Mouse (Mus musculus): ENCODE results near the gene Rpp25. TPM values are rescaled to one million over a fixed set of nuclear protein-coding genes. Genes with fewer than 3 reads are reported as not detected.

Gene Rpp25
- polyA plus RNA-seq, 1 experiment from 2014 or later: 15.0 TPM

DNA sequence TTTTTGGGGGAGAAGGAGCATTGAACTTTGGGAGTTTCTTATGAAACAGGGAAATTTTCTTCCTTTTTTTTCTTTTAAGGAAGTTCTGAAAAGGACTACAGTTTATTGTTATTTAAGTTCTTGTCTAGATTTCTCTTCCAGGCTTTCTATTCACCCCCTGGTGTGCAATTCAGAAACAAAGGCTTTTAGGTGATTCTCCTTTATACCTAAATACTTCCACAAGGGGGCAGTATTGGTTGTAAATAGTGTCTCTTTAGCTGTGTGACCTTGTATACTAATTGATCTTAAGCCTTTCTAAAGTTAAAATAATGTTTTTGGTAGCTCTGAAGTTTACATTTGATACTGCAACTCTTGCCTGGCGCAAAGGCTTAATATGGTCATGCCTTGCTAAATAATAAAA is 19.9 kb downstream of the Rpp25 start:
- H3K27me3 ChIP-seq (ENCODE audit: insufficient read depth, poor library complexity, severe bottlenecking): no peaks in the 10 kb centered on the region
- peaks cover 8% of the 10 kb centered on the region for H3K36me3 ChIP-seq

DNA sequence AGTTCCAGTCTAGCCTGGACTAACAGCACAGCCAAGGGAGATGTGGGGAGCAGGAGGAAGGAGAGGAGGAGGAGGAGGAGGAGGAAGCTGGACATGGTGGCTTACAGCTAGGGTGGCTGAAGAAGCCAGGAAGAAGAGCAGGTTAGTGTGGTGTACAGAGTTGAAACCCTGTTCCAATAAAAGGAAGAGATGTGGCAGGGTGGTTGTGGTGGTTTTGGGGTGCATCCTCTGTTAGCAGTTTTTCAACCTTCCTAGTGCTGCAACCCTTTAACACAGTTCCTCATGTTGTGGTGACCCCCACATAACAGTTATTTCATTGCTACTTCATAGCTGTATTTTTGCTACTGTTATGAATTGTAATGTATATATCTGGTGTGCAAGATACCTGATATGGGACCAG is 20.6 kb downstream of the Rpp25 start:
- H3K4me1 ChIP-seq: peaks cover 15% of the 10 kb centered on the region

More for the DNA sequence above, 19.9 kb downstream of the Rpp25 start:
- Histone ChIP-seq H3K4me1 (peaks cover 15% of the 10 kb centered on the region), H3K9me3 (no peaks in the 10 kb centered on the region), H3K4me3 (0 out of 2 replicates have a peak overlapping the region, but pooled peaks have one; percentile 8), H3K27ac (no peak overlapping the region)
- no peak for DNase-seq (ENCODE audit: low spot score)
- 83% methylated on average over 1 of the region's 1 CpGs for WGBS

DNA sequence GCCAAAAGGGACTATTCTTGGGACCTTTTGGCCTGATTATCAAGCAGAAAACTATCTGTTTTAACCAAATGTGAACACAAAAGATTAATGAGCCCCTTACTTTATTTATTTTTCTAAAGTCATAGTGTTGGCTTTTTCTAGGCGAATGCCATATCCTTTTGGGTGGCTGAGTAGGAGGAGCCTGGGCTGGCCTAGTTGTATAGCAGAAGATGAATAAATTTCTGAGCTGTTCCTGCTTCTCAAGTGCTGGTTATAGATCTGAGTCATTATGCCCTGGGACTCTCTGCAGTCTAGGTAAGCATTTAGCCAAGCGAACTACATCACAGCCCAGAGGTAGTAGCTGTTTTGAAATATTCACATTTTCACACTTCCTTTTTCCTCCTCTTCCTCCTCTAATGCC is 21.7 kb downstream of the Rpp25 start:
- Histone ChIP-seq H3K36me3 (peaks cover 23% of the 10 kb centered on the region), H3K4me3 (no peak overlapping the region), H3K27ac (no peak overlapping the region), H3K27me3 (ENCODE audit: insufficient read depth, poor library complexity, severe bottlenecking) (no peaks in the 10 kb centered on the region), H3K4me1 (peaks cover 15% of the 10 kb centered on the region), H3K9me3 (no peaks in the 10 kb centered on the region)
- 89% methylated on average over 2 of the region's 2 CpGs for WGBS
- peak; percentile 17 for DNase-seq (ENCODE audit: low spot score)

More for the DNA sequence above, 20.6 kb downstream of the Rpp25 start:
- DNase-seq (ENCODE audit: low spot score): no peak
- peaks cover 14% of the 10 kb centered on the region for H3K36me3 ChIP-seq
- H3K4me3 ChIP-seq: 0 out of 2 replicates have a peak overlapping the region, but pooled peaks have one; percentile 8
- H3K9me3 ChIP-seq: no peaks in the 10 kb centered on the region
- H3K27ac ChIP-seq: no peak overlapping the region
- no peaks in the 10 kb centered on the region for H3K27me3 ChIP-seq (ENCODE audit: insufficient read depth, poor library complexity, severe bottlenecking)

DNA sequence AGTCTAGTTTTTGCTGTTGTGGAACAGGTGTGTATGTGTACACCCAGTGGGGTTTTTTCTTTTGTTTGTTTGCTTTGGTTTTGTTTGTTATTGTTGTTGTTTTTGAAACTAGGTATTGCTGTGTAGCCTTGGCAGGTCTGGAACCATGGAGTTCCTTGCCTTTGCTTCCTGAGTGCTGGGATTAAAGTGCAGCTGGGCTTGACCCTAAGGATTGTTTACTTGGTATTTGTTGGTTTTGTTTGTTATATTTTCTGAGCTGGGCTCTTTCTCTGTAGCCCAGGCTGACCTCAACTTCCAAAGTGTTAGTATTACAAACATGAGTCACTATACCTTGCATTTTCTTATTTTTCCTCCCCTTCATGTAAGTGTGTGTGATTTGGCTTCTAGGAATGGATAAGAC is 22.6 kb downstream of the Rpp25 start:
- Histone ChIP-seq H3K4me1 (peaks cover 15% of the 10 kb centered on the region), H3K9me3 (no peaks in the 10 kb centered on the region), H3K36me3 (peaks cover 31% of the 10 kb centered on the region), H3K27ac (no peak overlapping the region), H3K4me3 (no peak overlapping the region), H3K27me3 (ENCODE audit: insufficient read depth, poor library complexity, severe bottlenecking) (no peaks in the 10 kb centered on the region)
- peak; percentile 56 for DNase-seq (ENCODE audit: low spot score)

DNA sequence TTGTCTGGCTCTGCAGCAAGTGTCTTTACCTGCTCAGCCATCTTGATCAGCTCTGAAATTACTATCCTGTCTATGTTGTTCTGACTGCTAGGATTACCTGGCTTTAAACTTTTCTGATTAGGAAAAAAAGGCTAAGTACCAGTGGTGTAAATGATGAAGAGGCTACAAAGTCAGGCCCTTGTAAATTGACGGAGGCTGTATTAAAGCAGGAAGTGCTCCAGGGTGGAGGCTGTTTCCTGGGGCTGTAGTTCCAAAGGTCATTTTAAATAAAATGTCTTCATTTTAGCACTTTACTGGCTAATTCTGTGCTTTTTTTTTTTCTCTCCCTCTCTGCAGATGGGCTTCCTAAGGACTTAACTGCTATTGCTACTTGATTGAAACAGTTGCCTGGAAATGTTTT is 28.1 kb downstream of the Rpp25 start:
- Histone ChIP-seq H3K4me3 (no peak overlapping the region), H3K27me3 (ENCODE audit: insufficient read depth, poor library complexity, severe bottlenecking) (no peaks in the 10 kb centered on the region), H3K27ac (no peak overlapping the region), H3K4me1 (no peaks in the 10 kb centered on the region), H3K9me3 (no peaks in the 10 kb centered on the region), H3K36me3 (peaks cover 61% of the 10 kb centered on the region)
- no peak for DNase-seq (ENCODE audit: low spot score)
- 79% methylated on average over 1 of the region's 1 CpGs for WGBS

DNA sequence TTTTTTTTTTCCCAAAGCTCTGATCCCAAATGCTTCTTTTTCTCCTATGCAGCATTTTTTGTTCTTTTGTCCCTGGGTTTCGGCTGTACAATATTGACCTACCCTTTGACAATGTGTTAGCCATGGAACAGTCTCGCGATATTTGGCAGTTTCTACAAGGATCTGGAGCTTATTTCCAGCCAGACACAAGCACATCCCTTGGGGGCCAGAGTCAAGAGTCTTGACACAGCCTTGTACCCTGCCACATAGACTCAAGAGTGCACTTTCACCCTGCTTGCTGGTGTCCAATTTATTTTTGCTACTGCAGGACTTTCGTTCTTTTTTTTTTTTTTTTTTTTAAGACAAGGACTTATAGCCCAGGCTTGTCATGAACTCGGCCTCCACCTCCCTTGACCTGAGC is 32.5 kb downstream of the Rpp25 start:
- no peaks in the 10 kb centered on the region for H3K9me3 ChIP-seq
- no peak for DNase-seq (ENCODE audit: low spot score)
- WGBS: 88% methylated on average over 5 of the region's 5 CpGs
- no peaks in the 10 kb centered on the region for H3K27me3 ChIP-seq (ENCODE audit: insufficient read depth, poor library complexity, severe bottlenecking)
- H3K27ac ChIP-seq: no peak overlapping the region
- H3K36me3 ChIP-seq: peaks cover 61% of the 10 kb centered on the region
- no peak overlapping the region for H3K4me3 ChIP-seq
- H3K4me1 ChIP-seq: peaks cover 13% of the 10 kb centered on the region

DNA sequence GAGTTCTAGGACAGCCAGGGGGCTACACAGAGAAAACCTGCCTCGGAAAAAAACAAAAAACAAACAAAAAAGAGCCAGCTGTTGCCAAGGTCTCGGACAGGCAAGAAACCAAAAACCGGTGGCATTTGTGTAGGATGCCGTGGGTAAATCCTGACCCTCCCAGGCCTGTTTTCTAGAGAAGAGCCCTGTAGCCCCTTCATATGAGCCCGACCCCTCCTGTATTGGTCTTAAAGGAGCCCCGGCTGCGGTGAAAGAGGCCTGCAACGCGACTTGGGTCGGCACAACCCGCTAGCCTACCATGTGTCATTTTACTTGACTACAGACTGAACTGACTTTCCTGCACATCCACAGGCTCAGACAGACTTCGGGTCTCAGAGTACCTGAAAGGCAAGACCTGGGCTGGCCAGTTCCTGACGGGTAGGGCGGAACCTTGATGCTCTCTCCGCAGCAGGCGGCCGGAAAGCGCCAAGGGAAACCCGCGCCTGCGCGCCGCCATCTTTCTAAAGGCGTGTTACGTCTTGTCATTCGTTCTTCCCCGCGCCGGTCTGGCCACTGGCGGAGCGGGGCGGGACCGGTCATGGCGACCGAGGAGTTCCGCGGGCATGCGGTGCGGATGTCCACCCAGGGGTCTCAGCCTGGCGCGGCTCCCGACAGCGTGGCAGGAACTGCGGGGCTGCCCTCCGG is 33.4 kb downstream of the Rpp25 start, which contains the start of gene Fam219b:
Fam219b (plus strand) TSS at position 485 of the 684 bp plus-strand sequence.
- 4% methylated on average over 45 of the region's 45 CpGs for WGBS
- peak within 1 kb of the TSS; percentile 95 for H3K27ac ChIP-seq
- H3K27me3 ChIP-seq (ENCODE audit: insufficient read depth, poor library complexity, severe bottlenecking): no peaks in the 10 kb centered on the region
- peak within 1 kb of the TSS; percentile 92 for H3K4me3 ChIP-seq
- H3K36me3 ChIP-seq: peaks cover 59% of the 10 kb centered on the region
- peak; percentile 96 for DNase-seq (ENCODE audit: low spot score)
- no peaks in the 10 kb centered on the region for H3K9me3 ChIP-seq
- peaks cover 13% of the 10 kb centered on the region for H3K4me1 ChIP-seq

DNA sequence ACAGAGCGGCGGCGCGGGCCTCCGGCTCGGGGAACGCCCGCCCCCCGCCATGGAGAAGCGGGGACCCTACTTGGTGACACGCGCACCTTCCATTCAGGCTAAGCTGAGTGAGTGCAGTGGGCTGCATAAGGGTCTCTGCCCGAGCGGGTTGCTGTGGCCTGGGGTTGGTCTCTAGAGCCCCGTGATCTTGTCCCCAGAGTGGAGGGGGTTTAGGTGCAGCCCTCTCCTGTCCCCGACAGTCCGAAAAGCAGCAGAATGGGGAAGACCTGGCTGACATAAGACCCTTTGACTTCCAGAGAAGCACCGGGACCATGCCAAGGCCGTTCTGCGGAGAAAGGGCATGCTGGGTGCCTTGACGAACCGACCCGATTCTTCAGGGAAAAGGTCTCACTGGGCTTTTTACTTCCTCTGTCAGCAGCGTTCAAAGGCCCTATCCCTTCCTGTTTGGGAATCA is 33.9 kb downstream of the Rpp25 start:
- WGBS: 0% methylated on average over 24 of the region's 24 CpGs
- peaks cover 13% of the 10 kb centered on the region for H3K4me1 ChIP-seq
- no peak for DNase-seq (ENCODE audit: low spot score)
- peaks cover 59% of the 10 kb centered on the region for H3K36me3 ChIP-seq
- no peaks in the 10 kb centered on the region for H3K27me3 ChIP-seq (ENCODE audit: insufficient read depth, poor library complexity, severe bottlenecking)
- H3K27ac ChIP-seq: peak overlapping the region; percentile 95
- no peaks in the 10 kb centered on the region for H3K9me3 ChIP-seq
- peak overlapping the region; percentile 92 for H3K4me3 ChIP-seq

DNA sequence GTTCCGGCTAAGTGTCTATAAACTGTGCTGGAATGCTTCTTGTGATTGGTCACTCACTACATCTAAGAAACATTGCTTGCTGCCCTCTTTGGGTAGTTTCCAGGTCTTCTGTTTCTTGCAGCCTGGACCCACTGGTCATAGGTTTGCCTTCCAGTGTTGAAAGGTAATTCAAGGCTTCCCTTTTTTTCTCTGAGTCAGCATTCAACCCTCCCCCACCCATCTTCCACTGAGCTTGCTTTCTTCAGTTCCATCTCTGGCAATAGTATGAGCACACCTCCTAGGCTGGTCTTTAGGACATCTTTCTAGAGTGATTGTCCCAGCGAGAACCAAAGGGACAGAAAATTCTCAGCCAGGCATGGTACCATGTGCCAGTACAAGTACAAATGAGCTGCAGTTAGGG is 35.7 kb downstream of the Rpp25 start:
- 89% methylated on average over 2 of the region's 2 CpGs for WGBS
- Histone ChIP-seq H3K4me3 (no peak overlapping the region), H3K27ac (no peak overlapping the region), H3K27me3 (ENCODE audit: insufficient read depth, poor library complexity, severe bottlenecking) (no peaks in the 10 kb centered on the region), H3K4me1 (peaks cover 13% of the 10 kb centered on the region), H3K36me3 (peaks cover 61% of the 10 kb centered on the region), H3K9me3 (no peaks in the 10 kb centered on the region)
- no peak for DNase-seq (ENCODE audit: low spot score)

DNA sequence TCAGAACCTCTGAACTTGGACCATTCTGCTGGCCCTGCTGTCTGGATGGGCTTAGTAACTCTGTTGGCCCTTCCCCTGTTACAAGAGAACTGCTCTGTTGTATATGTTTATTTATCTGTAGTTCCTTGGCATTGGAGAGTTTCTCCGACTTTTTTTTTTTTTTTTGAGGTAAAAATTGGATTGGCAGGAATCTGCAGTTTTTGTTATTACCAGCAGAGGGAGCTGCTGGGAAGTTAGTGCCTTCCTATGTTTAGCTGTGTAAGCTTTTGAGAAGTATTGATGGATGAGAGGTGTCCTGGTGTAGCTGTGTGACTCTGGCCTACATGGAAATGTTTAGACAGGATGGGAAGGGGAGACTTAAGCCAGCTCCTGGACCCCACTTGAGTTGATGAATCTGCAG is 37.5 kb downstream of the Rpp25 start:
- Histone ChIP-seq H3K4me3 (no peak overlapping the region), H3K27ac (no peak overlapping the region), H3K9me3 (no peaks in the 10 kb centered on the region), H3K36me3 (peaks cover 75% of the 10 kb centered on the region), H3K27me3 (ENCODE audit: insufficient read depth, poor library complexity, severe bottlenecking) (no peaks in the 10 kb centered on the region), H3K4me1 (peaks cover 13% of the 10 kb centered on the region)
- WGBS: 17% methylated on average over 1 of the region's 1 CpGs
- no peak for DNase-seq (ENCODE audit: low spot score)

DNA sequence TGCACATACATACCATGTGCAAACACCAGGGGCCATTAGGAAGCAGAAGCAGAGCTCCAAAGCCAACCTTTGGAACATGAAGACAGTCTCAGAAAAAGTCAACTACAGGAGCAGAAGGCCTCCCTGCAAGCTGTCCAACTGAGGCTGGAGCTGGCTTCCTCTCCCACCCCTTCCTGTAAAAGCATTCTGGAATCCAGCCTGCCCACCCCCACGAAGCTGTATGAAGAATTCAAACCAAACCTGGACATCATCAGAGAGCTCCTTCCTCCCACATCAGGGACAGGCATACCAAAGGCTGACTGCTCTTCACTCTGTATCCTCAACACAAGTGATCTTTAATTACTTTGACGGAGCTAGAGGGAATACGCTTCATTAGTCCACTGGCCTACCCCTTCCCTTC is 40.1 kb downstream of the Rpp25 start:
- no peak overlapping the region for H3K27ac ChIP-seq
- H3K36me3 ChIP-seq: peaks cover 96% of the 10 kb centered on the region
- 77% methylated on average over 3 of the region's 3 CpGs for WGBS

DNA sequence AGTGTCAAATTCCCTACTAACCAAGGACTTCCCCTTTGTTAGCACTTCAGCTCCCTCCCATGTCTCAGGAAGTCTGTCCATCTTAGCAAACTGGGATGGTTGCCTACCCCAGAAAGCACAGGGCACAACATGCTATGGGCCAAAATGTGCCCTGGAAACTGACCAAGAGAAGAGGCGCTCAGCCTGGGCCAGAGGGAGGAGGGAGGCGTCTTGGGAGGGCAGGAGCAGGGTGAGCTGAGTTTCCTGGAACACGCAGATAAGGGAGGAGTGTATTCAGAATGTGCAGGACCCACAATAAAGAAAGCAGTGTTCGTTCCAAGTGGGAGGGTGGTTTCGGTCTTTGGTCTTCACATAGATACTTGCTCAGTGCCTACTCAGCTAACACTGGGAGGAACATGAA is 43.5 kb downstream of the Rpp25 start:
- Histone ChIP-seq H3K36me3 (peaks cover 84% of the 10 kb centered on the region), H3K27me3 (ENCODE audit: insufficient read depth, poor library complexity, severe bottlenecking) (no peaks in the 10 kb centered on the region), H3K27ac (no peak overlapping the region), H3K9me3 (no peaks in the 10 kb centered on the region), H3K4me3 (no peak overlapping the region), H3K4me1 (peaks cover 43% of the 10 kb centered on the region)
- no peak for DNase-seq (ENCODE audit: low spot score)
- WGBS: 57% methylated on average over 5 of the region's 5 CpGs

More for the DNA sequence above, 40.1 kb downstream of the Rpp25 start:
- Histone ChIP-seq H3K4me1 (peaks cover 19% of the 10 kb centered on the region), H3K4me3 (no peak overlapping the region), H3K27me3 (ENCODE audit: insufficient read depth, poor library complexity, severe bottlenecking) (no peaks in the 10 kb centered on the region), H3K9me3 (no peaks in the 10 kb centered on the region)
- no peak for DNase-seq (ENCODE audit: low spot score)

DNA sequence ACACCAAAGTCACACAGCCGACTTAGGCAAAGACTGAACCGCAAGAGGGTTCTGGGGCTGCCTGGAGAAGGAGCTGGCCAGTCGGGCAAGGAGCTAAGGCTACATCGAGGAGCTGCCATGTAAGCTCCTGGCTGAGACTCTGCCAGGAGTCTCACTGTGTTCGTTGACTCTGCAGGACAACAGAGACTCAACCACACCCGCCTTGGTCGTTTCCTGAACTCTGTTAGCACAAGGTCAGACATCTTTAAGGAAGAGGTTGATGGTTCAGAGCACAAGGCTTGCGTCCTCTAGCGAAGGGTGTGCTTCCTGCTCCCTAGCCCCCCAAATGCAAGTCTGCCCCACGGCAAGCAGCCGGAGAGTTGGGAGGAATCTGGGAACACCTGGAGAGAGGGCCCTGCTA is 44.0 kb downstream of the Rpp25 start:
- H3K4me1 ChIP-seq: peaks cover 43% of the 10 kb centered on the region
- DNase-seq (ENCODE audit: low spot score): no peak
- WGBS: 84% methylated on average over 11 of the region's 11 CpGs

DNA sequence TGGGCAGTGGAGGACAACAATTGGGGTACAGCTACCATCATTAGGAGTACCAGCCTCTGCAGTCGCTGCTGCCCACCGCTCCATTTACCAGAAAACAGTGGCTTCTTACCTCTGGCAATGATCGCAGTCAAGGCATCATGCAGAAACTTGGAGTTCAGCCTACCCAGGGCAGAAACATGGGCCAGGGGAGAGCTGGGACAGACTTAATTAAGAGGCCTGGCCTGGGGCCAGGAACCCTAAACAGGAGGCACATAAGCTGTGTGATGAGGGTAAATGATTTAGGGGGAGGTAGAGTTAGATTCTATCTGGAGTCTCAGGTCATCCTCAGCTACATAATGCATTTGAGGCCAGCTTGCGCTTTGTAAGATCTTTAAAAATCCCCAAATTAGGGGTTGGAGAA is 45.4 kb downstream of the Rpp25 start:
- H3K4me3 ChIP-seq: no peak overlapping the region
- H3K36me3 ChIP-seq: peaks cover 65% of the 10 kb centered on the region
- 93% methylated on average over 4 of the region's 4 CpGs for WGBS

More for the DNA sequence above, 44.0 kb downstream of the Rpp25 start:
- no peaks in the 10 kb centered on the region for H3K27me3 ChIP-seq (ENCODE audit: insufficient read depth, poor library complexity, severe bottlenecking)
- peaks cover 78% of the 10 kb centered on the region for H3K36me3 ChIP-seq
- H3K9me3 ChIP-seq: no peaks in the 10 kb centered on the region
- no peak overlapping the region for H3K4me3 ChIP-seq
- H3K27ac ChIP-seq: no peak overlapping the region

More for the DNA sequence above, 45.4 kb downstream of the Rpp25 start:
- Histone ChIP-seq H3K4me1 (peaks cover 48% of the 10 kb centered on the region), H3K27ac (no peak overlapping the region), H3K27me3 (ENCODE audit: insufficient read depth, poor library complexity, severe bottlenecking) (no peaks in the 10 kb centered on the region), H3K9me3 (no peaks in the 10 kb centered on the region)
- no peak for DNase-seq (ENCODE audit: low spot score)
